In genomic region chr11:24843839-24844738, GRCm38 (mm10) we compare ENCODE assay signal across 20 mouse cellular contexts.
DNase-seq lines count a peak whose midpoint lies in the region; ATAC-seq and TF ChIP-seq lines count a peak whose summit lies in the region.
"Had no signal": no experiment of that assay in that cellular context is flagged by ENCODE, and none has a peak within 500 bp of the region (broad histone marks: within the 10 kb centered on the region; RNA-seq: fewer than 3 reads in every experiment).

No protein-coding gene starts in this region.

- peak; percentile 14 for DNase-seq in embryonic facial prominence, embryonic 11.5 days (ENCODE audit: low spot score)
- DNase-seq in embryonic facial prominence, embryonic 10.5 days (ENCODE audit: low spot score) = no peak
- peak; percentile 93 for DNase-seq in lung, embryonic 14.5 days
- DNase-seq in lung, postnatal 25 days (ENCODE audit: low spot score) = no peak
- DNase-seq in NIH3T3 (ENCODE audit: low read depth) = peak; percentile 3
- peak; percentile 42 for DNase-seq in lung, postnatal 10 days
- DNase-seq in thymus, adult 18-20 months = no peak
- DNase-seq: adrenal gland, adult 2 months; cerebellum, adult 11-12 months; heart, postnatal 36 days; kidney, adult 18-20 months; kidney, postnatal 14 days; liver, postnatal 0 days; thymus, postnatal 36 days had no signal

- no peak overlapping the region for H3K4me3 ChIP-seq in embryonic facial prominence, embryonic 11.5 days (ENCODE audit: low read depth, low read length)
- no peak overlapping the region for H3K4me3 ChIP-seq in embryonic facial prominence, embryonic 10.5 days
- H3K4me3 ChIP-seq in lung, embryonic 14.5 days (ENCODE audit: low read depth, low read length) = no peak overlapping the region
- H3K4me3 ChIP-seq: forebrain, embryonic 13.5 days; heart, embryonic 13.5 days; limb, embryonic 15.5 days had no signal

- H3K4me1 ChIP-seq in embryonic facial prominence, embryonic 11.5 days (ENCODE audit: control insufficient read depth, insufficient read depth, low read length) = no peaks in the 10 kb centered on the region
- H3K4me1 ChIP-seq in embryonic facial prominence, embryonic 10.5 days = no peaks in the 10 kb centered on the region
- H3K4me1 ChIP-seq in lung, embryonic 14.5 days (ENCODE audit: insufficient read depth) = 0 out of 2 replicates have a peak, but pooled peaks cover 2% of the 10 kb centered on the region
- H3K4me1 ChIP-seq: forebrain, embryonic 13.5 days; heart, embryonic 13.5 days had no signal

- TF ChIP-seq CTCF in lung, embryonic 14.5 days (IDR thresholded peaks at IDR 0.05; ENCODE audit: low read depth) = no peak

- no peak overlapping the region for H3K9ac ChIP-seq in embryonic facial prominence, embryonic 11.5 days (replicated peaks; ENCODE audit: low read length)
- no peak overlapping the region for H3K9ac ChIP-seq in lung, embryonic 14.5 days
- H3K9ac ChIP-seq: forebrain, embryonic 13.5 days; heart, embryonic 13.5 days; limb, embryonic 15.5 days; liver, postnatal 0 days had no signal

- ATAC-seq in embryonic facial prominence, embryonic 11.5 days (replicated peaks; ENCODE audit: insufficient number of reproducible peaks, low FRiP score, low TSS enrichment, low read depth) = no peak
- ATAC-seq in lung, embryonic 14.5 days (ENCODE audit: insufficient read depth) = peak; percentile 88
- ATAC-seq: forebrain, embryonic 13.5 days; hindbrain, embryonic 16.5 days; liver, postnatal 0 days had no signal

- H3K4me2 ChIP-seq in embryonic facial prominence, embryonic 11.5 days (ENCODE audit: low read depth, low read length) = no peak overlapping the region
- H3K4me2 ChIP-seq in lung, embryonic 14.5 days = no peak overlapping the region
- H3K4me2 ChIP-seq: forebrain, embryonic 13.5 days; heart, embryonic 13.5 days; limb, embryonic 15.5 days had no signal

- no peak overlapping the region for H3K27ac ChIP-seq in embryonic facial prominence, embryonic 11.5 days (replicated peaks; ENCODE audit: low read depth, low read length)
- no peak overlapping the region for H3K27ac ChIP-seq in embryonic facial prominence, embryonic 10.5 days (replicated peaks)
- H3K27ac ChIP-seq in lung, embryonic 14.5 days (ENCODE audit: low read depth) = peak overlapping the region; percentile 38; the same call in 1 of the 2 replicates
- H3K27ac ChIP-seq: forebrain, embryonic 13.5 days; heart, embryonic 13.5 days; limb, embryonic 15.5 days; stomach, postnatal 0 days had no signal

- no peaks in the 10 kb centered on the region for H3K27me3 ChIP-seq in embryonic facial prominence, embryonic 11.5 days (ENCODE audit: control insufficient read depth, insufficient read depth, low read length)
- no peaks in the 10 kb centered on the region for H3K27me3 ChIP-seq in embryonic facial prominence, embryonic 10.5 days (replicated peaks; ENCODE audit: low read depth, poor library complexity, severe bottlenecking)
- H3K27me3 ChIP-seq in lung, embryonic 14.5 days (ENCODE audit: insufficient read depth, low read length) = no peaks in the 10 kb centered on the region
- H3K27me3 ChIP-seq: CH12.LX; forebrain, embryonic 13.5 days; heart, embryonic 13.5 days; limb, embryonic 15.5 days had no signal

- 64% methylated on average over 2 of the region's 2 CpGs for WGBS in embryonic facial prominence, embryonic 11.5 days
- 74% methylated on average over 2 of the region's 2 CpGs for WGBS in embryonic facial prominence, embryonic 10.5 days
- 51% methylated on average over 2 of the region's 2 CpGs for WGBS in lung, embryonic 14.5 days

- H3K9me3 ChIP-seq in embryonic facial prominence, embryonic 11.5 days (replicated peaks; ENCODE audit: control insufficient read depth, low read length) = no peaks in the 10 kb centered on the region
- H3K9me3 ChIP-seq in embryonic facial prominence, embryonic 10.5 days = no peaks in the 10 kb centered on the region
- H3K9me3 ChIP-seq in lung, embryonic 14.5 days (ENCODE audit: low read depth, low read length) = no peaks in the 10 kb centered on the region
- H3K9me3 ChIP-seq: forebrain, embryonic 13.5 days; heart, embryonic 13.5 days; limb, embryonic 15.5 days had no signal

- no peaks in the 10 kb centered on the region for H3K36me3 ChIP-seq in embryonic facial prominence, embryonic 11.5 days (replicated peaks; ENCODE audit: control insufficient read depth, insufficient read depth, low read depth, low read length)
- H3K36me3 ChIP-seq in embryonic facial prominence, embryonic 10.5 days (replicated peaks) = no peaks in the 10 kb centered on the region
- no peaks in the 10 kb centered on the region for H3K36me3 ChIP-seq in lung, embryonic 14.5 days (ENCODE audit: insufficient read depth)
- H3K36me3 ChIP-seq: heart, embryonic 13.5 days; limb, embryonic 15.5 days had no signal

Comparison
In these comparisons a context has a peak if more than half of its experiments do, and no peak if none do; other contexts are left out.
1. DNase-seq: peak in embryonic facial prominence, embryonic 11.5 days (single experiment), lung, embryonic 14.5 days (single experiment), NIH3T3 (single experiment) and lung, postnatal 10 days (single experiment); none in embryonic facial prominence, embryonic 10.5 days (single experiment), lung, postnatal 25 days (single experiment) and thymus, adult 18-20 months (0 of 2).